Mouse (Mus musculus) A20 (cell line): Measurements from ENCODE around the gene Myh4.

ENCODE experiments used
- DNase-seq: peaks from one replicate; pipeline ENCODE4 v3.0.0-alpha.2; 2011; ENCODE audit warnings: low read depth, low spot score

Gene Myh4

DNA sequence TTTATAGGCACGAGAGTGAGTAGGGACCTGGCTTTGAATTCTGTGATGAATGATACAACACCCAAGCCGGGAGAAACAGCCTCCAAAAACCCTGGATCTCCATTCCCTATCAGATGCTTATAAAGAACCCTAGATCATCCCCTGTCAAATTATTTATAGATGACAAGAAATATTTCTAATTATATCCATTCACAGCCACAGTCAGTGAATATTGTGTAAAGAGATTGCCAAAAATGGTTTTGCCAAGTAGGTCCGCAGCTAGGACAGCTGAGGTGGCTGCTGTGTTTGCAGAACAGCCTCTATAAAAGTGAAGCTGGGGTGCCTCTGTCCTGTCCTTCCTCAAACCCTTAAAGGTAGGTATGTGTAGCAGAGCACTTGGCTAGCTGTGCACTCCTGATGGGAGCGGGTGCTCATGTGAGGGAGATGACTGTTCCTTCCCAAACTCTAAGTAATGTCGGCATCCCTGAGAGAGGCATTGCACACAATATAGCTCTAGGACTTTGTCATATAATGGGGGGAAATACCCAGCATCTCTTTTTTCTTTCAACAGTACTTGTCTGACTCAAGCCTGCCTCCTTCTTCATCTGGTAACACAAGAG lies at the start of gene Myh4:
TSS of gene Myh4 (plus strand) at position 549 of the 599 bp plus-strand sequence.
- no peak for DNase-seq

DNA sequence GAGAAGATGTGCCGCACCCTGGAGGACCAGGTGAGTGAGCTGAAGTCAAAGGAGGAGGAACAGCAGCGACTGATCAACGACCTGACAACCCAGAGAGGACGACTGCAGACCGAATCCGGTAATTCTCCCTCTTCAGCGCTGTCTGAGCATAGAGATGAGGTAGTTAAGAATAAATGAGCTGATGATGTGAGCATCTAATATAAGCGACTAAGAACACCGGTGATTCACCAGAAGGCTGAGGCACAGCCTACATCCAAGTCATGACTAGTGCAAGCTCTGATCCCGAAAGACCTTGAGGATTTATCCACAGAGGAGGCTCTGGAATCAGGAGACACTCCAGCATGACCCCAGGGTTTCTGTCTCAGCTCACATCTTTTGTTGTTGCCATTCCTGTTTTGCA lies 47.5 kb upstream of the Myh4 start:
- DNase-seq = no peak

- no peak for DNase-seq
Observed at GRCm38 (mm10) chr11:67190814-67191213, 47.0 kb upstream of the Myh4 start.

- no peak for DNase-seq
Observed at GRCm38 (mm10) chr11:67191496-67191895, 46.3 kb upstream of the Myh4 start.

DNA sequence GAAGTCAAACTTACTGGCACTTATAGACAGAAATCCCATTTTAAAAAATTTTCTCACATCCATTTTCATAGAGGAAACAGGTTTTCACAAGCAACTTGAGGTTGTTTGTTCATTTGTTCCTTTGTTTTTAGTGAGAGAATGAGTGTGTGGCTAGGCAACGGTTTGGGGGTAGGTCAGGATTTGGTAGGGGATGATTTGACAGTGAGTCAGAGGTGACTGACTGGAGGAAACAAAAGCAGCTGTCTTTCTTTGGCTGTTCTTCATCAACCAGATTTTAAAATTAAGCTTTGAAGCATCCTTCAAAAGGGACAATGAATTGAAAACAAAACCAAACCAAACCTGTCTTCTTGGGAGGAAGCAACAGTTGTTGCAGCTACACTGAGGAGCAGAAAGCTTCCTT lies 38.5 kb upstream of the Myh4 start:
- DNase-seq = no peak

DNA sequence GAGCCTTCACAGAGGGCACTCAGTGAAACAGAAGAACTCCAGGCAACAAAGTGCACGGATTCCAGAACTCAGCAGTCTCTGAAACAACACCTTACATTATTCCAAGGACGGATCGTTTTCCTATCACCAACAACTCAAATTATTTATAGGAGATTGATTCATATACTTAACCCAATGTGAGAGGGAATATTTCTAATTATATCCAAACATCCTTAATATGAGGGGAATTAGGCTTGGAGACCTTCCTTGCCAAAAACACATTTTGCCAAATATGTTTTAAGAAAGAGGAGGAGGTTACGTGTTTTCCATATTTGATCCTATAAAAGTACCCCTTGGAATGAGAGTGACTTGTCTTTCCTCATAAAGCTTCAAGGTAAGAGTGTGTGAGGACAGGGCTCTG lies 38.1 kb upstream of the Myh4 start, which contains the start of gene Myh1:
TSS of gene Myh1 (plus strand) at position 301 of the 400 bp plus-strand sequence.
- no peak for DNase-seq

- no peak for DNase-seq
Observed at GRCm38 (mm10) chr11:67204766-67205165, 33.1 kb upstream of the Myh4 start.

GRCm38 (mm10) chr11:67221803-67222202 lies 16.0 kb upstream of the Myh4 start:
- DNase-seq = no peak

GRCm38 (mm10) chr11:67224466-67224865 lies 13.4 kb upstream of the Myh4 start:
- DNase-seq = no peak

DNA sequence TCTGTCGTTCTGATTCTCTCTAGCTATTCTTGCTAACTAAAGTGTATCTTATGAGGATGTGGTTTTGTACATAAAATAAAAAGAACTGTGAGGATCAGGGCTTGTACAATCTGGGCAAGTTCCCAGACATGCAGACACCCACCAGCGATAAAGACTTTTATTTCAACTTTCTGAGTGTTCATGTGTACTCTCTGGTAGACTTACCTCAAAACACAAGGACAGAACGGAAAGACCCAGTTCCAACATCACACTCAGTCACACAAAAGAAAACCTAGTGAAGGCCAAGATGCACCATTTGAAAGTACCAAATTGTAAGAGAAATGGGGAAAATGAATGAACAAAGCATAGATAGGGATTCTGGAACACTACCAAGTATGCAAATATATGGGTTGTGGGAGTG lies 9.1 kb upstream of the Myh4 start:
- no peak for DNase-seq

DNA sequence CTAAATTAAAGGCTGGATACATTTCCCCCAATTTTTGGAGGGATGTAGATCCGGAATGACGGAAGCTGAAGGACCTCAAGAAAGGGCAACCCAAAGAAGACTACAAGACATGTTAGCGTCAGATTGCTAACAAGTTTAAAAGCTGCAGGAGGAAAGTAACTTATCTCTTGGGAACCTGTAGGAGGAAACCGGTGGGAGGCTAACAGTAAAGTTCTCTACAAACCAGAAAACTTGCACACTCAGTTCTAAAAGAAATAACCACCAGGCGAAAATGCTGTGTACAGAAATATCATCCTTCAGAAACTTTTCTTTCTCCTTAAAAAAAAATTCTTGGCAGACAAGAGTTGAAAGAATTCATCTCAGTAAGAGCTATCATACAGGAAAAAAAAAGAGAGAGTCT lies 8.7 kb upstream of the Myh4 start:
- no peak for DNase-seq

GRCm38 (mm10) chr11:67229946-67230345 lies 7.9 kb upstream of the Myh4 start:
- DNase-seq = no peak

DNA sequence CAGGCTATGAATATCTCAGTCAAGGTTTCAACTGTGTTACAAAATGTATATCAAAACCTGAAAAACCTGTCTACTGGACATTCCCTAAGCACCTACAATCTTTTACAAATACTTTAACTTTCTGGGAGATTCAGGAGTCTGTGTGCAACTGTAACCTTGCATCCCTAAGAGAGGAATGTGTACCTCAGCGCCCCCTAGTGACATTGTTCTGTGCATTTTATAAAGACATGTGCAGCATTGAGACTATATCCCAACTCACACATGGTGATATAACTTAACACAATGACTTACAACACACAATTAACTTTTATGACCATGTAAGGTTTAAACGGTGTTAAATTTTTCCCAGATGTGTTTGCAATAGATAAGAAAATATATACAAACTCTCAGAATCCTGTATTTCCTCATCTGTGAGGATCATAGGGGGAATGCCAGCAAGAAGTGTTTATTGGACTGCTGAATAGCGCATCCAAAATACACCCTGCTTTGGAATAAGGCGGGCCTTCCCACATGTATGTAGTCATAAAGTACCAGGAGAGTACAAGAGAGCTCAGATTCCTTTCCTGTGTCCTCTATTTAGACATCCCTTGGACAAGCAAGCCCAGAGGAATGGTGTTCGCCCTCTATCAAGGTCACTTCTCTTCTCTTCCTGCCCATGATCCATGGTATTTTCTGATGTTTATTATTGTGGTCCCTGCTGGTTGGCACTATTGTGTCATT lies 2.0 kb upstream of the Myh4 start:
- DNase-seq = peak; percentile 60

DNA sequence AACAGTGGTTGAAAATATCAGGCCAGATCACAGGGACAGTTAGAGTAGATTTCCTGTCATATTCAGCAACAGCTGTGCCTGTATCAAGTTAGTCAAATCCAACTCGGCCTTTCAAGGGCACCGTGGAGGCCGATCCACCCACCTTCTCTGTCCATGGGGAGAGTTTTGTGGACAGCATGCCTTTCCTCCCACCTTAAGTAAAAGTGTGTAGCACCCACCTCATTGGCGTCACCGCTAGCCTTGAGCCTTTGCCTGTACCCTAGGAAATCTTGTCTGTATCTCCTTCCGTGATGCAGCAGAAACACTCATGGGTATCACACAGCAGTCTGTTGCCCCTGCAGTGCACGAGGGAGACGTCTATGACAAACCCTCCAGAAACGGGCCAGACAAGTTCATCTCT lies 1.0 kb upstream of the Myh4 start:
- no peak for DNase-seq

DNA sequence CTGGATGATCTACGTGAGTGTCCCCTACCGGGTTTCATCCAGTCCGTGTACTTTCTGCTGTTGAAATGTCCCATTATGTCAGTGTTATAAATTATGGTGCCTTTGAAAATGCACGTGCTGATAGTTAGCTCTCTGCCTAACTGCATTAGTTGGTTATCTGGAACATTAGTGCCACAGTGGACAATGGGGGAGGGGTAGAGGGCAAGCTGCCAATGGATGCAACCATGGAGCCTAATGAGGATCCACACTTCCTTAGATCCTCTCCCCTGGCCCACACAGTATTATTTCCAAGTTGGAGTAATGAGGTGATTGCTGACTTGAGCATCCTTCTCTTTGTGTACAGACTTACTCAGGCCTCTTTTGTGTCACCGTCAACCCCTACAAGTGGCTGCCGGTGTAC lies 3.2 kb downstream of the Myh4 start:
- no peak for DNase-seq

DNA sequence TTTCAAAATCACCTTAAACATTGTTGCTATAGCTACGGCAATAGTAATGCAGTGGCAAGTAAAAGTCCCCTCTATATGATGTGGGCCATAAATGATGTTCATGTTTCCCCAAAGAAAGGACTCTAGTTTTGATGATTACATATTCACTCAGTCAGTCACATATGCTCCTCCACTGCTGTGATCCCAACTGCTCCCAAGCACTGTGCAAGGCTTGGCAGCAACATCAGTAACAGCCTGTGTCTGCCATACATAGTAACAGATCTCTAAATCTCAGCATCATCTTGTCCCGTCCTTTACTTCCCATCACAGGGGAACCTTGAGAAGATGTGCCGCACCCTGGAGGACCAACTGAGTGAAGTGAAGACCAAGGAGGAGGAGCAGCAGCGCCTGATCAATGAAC lies 15.9 kb downstream of the Myh4 start:
- no peak for DNase-seq

DNA sequence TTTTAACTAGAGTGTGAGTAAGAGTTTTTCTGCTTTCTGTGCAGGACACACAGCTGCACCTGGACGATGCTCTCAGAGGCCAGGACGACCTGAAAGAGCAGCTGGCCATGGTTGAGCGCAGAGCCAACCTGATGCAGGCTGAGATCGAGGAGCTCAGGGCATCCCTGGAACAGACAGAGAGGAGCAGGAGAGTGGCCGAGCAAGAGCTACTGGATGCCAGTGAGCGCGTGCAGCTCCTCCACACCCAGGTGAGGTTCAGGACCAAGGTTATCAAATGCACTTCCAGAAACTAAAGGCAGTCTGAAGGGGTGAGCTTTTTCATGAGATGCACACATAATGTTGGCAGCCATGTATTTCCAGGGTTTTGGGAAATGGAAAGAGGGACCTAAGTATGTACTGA lies 19.2 kb downstream of the Myh4 start:
- DNase-seq = no peak

GRCm38 (mm10) chr11:67260956-67261355 lies 23.1 kb downstream of the Myh4 start:
- DNase-seq = no peak

- DNase-seq = no peak
Observed at GRCm38 (mm10) chr11:67276601-67277174, 38.9 kb downstream of the Myh4 start, which contains the start of gene Myh8. Gene Myh8 (plus strand): TSS chr11:67277124.

DNA sequence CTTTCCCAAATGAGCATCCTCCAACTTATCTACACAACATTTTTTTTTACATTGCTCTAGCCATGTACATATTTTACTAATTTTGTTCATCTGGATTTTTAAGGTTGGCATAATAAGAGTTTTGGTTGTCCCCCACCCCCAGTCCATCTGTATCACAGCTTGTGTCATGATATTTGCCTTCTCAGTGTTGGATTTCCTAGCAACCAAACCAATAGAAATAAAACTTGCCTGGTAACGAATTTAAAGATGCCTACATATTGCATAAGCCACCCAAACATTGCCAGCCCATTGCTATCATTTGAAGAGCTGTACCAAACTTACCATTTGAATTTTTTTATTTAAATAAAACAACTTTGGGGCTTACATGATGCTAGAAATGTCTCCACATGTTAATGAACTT lies 55.6 kb downstream of the Myh4 start:
- no peak for DNase-seq
